Mouse (Mus musculus): Measurements from ENCODE around the gene Nfia.

DNA sequence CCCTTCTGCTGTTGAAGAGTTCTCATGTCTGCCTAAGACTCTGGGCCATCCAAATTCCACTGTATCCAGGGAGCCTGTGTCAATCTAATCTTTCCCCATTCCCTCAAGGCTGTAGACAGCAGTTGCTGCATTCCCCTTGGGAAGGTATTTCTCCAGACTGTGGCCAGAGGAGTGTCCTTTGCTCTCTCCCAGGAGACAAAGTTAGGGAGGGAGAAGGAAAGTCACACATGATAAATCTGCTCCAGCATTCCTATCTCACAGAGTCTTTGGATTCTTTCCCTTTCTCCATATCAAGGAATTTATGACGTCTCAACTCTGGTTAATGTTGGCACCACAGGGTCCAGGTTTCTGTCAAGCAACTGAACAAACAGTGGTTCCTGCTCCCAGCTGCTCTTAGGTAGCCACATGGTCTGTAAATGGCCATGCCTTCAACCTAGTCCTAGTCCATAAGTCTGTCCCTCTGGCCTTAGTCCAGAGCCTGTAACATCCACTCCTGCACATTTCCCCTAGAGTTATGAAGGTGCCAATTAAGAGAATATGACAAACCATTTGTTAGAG, 370.4 kb downstream of the Nfia start:
- TF ChIP-seq CTCF (IDR thresholded peaks at IDR 0.05; ENCODE audit: insufficient read depth, low read depth, low read length) (no peak), POLR2A (IDR thresholded peaks at IDR 0.05; ENCODE audit: insufficient read depth, low read depth, low read length) (no peak)
